Mouse (Mus musculus): ENCODE results near the gene L2hgdh.

Gene L2hgdh

DNA sequence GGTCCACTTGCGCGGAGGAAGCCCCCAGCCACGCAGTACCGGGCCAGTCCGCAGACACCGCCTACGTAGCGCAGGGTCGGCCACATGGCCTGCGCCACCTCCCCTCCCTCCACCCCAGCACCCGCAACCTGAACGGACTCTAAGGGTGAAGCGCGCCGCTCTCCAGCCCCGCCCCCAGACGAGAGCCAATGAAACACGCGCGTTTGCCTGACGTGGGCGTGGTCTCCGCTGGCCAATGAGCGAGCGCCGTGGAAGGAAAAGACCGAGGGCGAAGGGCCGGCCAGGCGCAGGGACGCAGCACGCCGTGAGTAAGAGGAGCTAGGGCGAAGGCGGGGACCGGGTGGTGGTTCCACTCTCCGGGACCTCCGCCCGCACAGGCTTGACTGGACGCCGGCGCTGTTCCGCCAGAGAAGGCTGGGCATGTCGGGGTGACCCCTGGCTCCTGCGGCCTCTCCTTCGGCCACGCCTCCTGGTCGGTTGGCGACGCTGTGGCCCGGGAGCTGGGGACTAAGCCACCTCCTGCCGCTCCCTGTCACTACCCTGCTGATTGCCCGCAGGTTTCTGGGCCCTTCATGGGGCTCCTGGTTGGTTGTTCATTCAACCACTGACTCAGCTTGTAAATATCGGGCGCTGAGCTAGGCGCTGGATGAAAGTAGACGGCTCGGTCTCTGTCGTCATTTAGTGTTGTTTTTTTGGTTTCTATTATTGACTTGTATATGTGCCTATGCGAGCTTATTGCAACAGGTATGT, at the start of gene L2hgdh, which contains the start of gene Atp5s:
L2hgdh (minus strand) TSS at position 163 of the 750 bp plus-strand sequence.
Atp5s (plus strand) TSS at position 240 of the 750 bp plus-strand sequence.
- DNase-seq (ENCODE audit: low read depth): peak; percentile 93

DNA sequence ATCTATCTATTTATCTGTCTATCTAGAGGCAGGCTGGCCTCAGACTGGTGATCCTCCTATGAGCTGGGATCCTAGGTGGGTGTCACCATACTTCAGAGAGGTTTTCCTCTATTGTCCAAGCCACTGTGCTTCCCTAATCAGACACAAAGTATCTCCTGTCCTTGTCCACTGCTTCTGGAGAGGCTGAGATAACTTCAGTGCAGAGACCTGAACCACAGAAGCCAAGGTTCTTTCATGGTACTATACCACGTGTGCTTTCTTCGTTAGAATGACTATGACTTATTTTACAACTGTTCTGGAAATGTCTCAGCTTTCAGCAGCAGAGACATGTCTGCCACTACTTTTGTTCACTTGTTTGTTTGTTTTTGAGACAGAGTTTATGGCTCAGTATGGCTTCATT, 44.2 kb upstream of the L2hgdh start:
- no peak for DNase-seq (ENCODE audit: low read depth)

DNA sequence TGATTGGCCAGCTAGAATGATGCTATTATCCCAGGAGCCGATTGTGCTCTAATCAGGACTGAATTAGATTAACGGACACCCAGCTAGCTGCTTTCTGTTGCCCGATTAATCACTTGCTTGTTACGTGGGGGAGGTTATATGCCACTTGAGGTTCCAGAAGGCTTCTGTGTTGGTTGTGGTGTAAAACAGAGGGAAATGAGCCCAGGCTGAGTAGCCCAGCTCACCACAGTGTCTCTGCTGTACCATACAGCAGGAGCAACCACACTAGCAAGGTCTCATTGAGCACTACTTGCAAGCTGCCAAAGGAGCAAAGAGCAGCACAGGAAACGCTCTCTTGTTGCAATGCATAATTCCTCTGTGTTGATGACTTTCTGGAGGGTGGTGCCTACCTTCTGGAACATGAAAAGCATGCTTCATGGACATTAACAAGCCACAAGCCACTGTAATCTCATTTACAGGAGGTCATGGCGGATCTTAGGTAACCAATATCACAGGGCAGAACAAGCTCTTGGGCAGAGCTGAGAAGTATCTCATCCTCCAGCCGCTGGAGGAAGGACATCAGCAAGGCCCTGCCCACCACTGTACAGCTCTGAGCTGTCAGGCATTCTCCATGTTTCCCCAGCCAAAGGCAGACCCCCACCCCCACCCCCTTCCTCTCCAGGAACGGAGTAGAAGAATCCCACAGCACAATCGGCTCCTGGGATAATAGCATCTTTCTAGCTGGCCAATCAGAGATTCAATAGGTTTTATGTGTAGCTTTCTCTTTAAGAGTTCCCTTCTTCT, 43.0 kb upstream of the L2hgdh start:
- no peak for DNase-seq (ENCODE audit: low read depth)

DNA sequence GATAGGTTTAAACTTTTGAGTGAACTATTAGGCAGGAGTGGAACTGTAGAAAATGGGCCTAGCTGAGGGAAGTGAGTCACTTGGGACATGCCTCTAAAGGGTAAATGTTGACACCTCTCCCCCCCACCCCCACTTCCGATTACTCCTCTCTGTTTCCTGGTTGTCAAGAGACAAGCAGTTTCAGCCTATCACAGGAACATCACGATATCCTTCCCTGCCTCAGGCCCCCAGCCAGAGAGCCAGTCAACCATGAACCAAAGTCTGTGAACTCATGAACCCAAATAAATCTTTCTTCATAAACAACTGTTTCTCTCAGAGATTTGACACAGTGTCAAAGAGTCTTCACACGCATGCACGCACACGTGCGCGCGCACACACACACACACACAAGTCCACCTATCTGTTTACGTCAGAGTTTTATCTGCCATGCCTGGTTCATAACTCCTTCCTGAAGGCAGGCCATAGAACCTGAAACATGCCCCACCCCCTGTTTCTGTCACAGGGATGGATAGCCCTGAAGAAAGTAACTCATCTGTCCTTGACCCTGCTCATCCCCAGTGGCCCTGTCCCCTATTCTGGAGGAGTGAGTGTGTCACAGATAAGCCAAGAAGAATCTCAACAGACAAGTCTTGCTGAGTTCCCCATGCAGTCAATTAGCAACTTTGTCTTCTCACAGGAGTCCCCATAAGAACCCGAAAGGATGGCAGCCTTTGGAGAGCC, 41.7 kb upstream of the L2hgdh start:
- DNase-seq (ENCODE audit: low read depth): no peak

DNA sequence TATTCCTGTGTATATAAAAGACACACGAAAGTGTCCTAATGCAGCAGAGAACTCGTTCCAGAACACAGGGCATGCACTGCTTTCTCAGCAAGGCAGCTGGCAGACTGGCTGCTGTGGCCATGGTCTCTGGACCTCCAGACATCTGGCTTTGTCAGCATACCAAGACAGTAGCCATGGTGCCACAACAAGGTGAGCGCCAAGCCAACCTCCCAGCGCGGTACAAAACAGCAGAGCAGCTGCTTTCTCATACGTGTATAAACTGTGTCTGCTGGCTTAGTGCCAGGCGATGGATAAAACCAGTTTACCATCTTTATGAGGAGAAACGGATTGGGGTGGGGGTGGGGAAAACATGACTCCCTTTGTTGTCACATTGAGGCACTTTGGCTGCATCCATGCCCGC, 40.9 kb upstream of the L2hgdh start:
- no peak for DNase-seq (ENCODE audit: low read depth)

DNA sequence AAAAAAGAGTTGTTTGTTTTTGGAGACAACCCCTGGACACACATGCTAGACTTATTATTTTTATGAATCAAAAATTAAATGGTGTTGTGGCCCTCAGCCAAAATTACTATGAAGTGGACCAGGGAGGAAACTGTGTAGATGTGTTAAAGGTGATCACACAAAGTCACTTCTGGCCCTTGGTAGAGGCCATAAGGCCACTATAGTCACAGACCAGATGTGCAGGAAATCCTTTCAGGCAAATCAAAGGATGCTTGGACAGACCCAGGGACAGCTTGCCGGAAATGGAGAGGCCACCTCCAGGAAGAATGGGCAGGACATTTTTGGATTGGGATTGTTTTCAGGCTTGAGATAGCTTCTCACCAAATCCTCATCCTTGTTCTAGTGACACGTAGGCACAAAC, 36.9 kb upstream of the L2hgdh start:
- no peak for DNase-seq (ENCODE audit: low read depth)

- DNase-seq (ENCODE audit: low read depth): no peak
Observed at GRCm38 (mm10) chr12:69760743-69761406, 36.2 kb upstream of the L2hgdh start.

- no peak for DNase-seq (ENCODE audit: low read depth)
Observed at GRCm38 (mm10) chr12:69760014-69760413, 35.3 kb upstream of the L2hgdh start.

GRCm38 (mm10) chr12:69759267-69759885, 34.7 kb upstream of the L2hgdh start:
- DNase-seq (ENCODE audit: low read depth): no peak

- no peak for DNase-seq (ENCODE audit: low read depth)
Observed at GRCm38 (mm10) chr12:69758221-69759185, 33.8 kb upstream of the L2hgdh start.

DNA sequence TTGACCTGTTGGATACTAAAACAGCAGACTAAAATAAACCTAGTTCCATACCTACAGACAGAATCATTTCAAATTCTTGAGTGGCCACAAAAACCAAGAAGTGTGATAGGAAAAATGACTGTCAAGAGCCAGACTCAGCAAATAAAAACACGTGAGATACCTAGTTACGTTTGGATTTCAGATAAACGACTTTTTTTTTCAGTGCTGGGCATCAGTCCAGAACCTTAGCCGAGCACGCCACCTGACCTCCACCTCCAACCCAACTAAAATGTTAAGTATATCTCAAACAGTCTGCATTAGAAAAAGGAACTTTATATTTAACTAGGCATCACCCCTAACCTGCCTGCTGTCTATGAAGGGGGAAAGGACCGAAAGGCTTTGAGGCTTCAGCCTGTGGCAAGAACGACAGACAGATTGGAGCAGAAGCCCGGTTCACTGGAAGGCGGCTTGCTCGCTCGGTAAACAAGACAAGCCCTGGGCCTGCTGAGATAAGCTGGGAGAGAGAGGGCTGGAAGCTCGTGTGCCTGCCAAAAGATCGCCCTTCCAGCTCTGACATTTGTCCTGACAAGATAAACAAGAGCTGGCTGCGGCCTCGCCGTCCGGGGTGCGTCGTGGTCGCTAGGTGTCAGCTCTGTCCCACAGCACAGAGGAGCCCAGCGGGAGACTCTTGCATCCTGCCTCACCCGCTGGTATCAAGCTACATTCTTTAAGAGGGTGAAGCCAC, 32.9 kb upstream of the L2hgdh start:
- DNase-seq (ENCODE audit: low read depth): peak; percentile 70

DNA sequence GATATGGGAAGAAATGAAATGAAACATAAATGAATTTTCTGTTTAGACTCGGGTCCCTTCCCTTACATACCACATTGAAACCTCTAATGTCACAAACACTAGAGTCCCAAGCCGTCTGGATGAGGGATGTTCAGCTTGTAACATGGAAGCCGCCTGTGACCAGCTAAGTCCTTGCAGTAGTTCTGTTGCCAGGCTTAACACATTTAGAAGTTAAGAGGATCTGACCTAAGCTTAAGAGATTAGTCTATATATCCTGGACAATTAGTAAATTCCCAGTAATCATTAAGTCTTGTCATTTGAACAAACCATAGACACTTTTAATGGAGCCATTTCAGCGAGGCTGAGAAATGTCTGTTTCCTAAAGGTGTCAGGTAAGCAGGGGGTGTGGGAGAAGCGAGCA, 31.3 kb upstream of the L2hgdh start:
- no peak for DNase-seq (ENCODE audit: low read depth)

DNA sequence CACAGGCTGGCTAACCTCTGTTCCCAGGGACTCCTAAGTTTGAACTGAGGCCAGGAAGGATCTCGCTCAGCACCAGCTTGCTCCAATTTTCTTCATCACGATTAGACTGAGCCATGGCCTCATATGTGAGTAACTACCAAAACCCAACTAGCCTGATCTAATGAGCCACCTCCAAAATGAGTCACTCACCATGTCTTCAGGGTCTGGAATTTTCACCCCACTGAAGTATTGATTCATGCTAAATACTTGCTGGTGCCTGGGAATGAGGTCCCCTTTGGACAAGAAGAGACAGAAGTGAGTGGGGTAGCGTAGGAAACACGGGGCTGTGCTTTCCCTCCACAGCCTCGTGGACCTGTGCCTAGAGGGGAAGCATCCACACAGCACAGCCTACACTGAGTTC, 29.3 kb upstream of the L2hgdh start:
- DNase-seq (ENCODE audit: low read depth): no peak

DNA sequence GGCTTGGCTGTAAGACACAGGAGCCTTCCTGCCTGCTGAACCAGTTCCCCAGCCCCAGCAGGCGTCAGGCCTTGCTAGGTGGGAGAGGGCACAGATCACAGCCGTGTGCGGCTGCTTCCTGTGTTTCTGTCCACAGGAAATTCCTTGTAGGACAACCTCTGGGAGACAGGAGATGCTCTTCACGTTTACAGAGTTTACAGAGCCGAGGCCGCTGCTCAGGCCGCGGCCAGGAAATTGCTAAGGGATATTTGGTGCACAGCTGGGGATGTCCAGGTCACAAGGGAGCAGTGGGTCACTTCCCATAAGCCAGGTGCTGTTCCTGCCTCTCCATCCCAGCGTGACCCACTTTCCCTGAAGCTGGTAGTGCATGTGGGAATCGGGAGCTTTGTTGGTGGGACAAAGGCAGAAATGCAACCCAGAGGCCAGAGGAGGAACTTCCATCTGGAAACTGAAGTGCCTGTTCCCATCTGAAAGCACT, 27.2 kb upstream of the L2hgdh start:
- DNase-seq (ENCODE audit: low read depth): no peak

GRCm38 (mm10) chr12:69744138-69744537, 19.5 kb upstream of the L2hgdh start:
- no peak for DNase-seq (ENCODE audit: low read depth)

- no peak for DNase-seq (ENCODE audit: low read depth)
Observed at GRCm38 (mm10) chr12:69741965-69742364, 17.3 kb upstream of the L2hgdh start.

DNA sequence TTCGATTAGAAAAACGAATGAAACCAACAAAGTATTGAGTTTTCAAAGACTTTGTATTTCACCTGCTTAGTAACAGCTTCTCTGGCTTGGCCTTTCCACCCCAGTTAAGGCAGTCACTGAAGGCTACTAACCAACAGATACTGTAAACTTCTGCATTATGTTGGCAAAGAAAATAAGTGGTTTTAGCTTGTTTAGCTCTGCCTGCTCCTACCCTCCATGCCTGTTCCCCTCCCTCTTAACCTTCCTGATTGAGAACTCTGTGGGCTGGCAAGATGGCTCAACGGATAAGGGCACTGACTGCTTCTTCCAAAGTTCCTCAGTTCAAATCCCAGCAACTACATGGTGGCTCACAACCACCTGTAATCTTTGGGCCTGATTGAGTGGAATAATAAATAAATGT, 9.2 kb upstream of the L2hgdh start:
- no peak for DNase-seq (ENCODE audit: low read depth)

- DNase-seq (ENCODE audit: low read depth): peak; percentile 72
Observed at GRCm38 (mm10) chr12:69733518-69733917, 8.8 kb upstream of the L2hgdh start.

DNA sequence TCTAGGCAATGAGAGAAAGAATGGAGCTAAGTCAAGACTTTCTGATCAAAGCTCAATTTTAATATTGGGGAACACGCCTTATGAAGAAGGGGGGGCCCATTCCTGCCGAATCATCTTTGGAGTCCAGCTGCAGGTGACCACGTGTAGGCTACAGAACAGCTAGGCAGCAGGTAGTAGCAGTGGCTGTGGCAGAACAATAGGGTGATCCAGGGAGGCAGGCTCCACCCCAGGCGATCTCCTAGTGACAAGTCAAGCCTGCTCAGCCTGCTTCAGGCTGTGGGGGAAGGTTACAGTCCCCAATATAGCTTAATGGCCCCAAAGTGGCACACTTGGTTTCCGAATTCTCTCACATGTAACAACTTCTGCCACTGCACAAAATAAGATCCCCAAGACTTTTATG, 7.5 kb upstream of the L2hgdh start:
- DNase-seq (ENCODE audit: low read depth): no peak

DNA sequence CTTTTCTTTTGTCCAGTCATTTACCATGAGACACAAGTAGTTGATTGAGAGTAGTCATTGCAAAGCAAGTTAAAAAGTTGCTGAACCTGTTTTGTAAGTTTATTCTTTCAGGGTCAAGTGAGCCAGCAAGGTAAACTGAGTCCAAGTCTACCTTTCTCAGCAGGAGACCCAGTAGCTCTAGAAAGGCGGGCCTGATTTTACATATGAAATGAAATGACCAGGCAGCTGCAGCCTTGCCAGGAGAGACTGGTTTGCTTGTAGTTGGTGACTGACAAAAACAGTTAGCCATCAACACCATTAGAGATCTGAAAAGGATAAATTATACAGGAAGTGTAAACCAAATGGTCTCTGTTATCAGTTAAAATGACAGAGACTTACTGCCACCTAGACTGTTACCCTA, 5.6 kb upstream of the L2hgdh start:
- DNase-seq (ENCODE audit: low read depth): no peak

Measured in naive thymus-derived CD4-positive, alpha-beta T cell, adult 2 months (primary cell).